Mouse (Mus musculus) left cerebral cortex, postnatal 4 days (tissue): Measurements from ENCODE around the gene Grk5. TPM values are rescaled to one million over a fixed set of nuclear protein-coding genes. Genes with fewer than 3 reads are reported as not detected.
"Not testable (repeated sequence)": the region's sequence is repeated elsewhere in the genome, so short reads cannot be mapped to it uniquely, and the experiment has no call there.

Source experiments
- DNase-seq: peaks from one replicate; pipeline ENCODE4 v3.0.0-alpha.2; 2022
- intact Hi-C: fragments of 180-260 bp; cut with DNase I; formaldehyde crosslinking; loops from one replicate; pipeline ENCODE4 v1.15.1; 2025
- total RNA-seq, 2 experiments: library from RNA; stranded (reverse); gene quantifications; 2 replicates each; pipeline ENCODE4 v1.2.3; 2021

Grk5 gene
- total RNA-seq, 2 experiments from 2014 or later: 21.5 to 22.2 TPM

GRCm38 (mm10) chr19:60905477-60905876, 15.9 kb downstream of the Grk5 start:
- intact Hi-C loops: no loop called here
- DNase-seq: no peak

DNA sequence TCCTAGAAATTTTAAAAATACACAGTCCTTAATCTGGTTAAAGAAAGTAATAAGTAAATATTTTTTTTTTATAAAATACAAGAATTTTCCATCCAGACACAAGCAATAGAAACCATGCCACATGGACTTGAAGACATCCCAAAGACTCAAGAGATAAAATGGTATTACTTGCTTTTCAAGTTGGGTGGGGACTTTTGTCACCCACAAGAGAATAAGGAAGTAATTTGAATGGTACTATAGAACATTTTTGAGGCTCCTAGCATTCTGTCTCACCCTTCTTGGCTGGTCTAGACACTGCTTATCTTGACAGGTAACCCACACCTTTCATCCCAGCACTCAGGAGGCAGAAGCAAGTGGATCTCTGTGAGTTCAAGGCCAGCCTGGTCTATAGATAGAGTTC, 20.8 kb downstream of the Grk5 start:
- DNase-seq: no peak
- intact Hi-C loops: no loop called here

- intact Hi-C loops: no loop called here
- no peak for DNase-seq
These were observed 22.1 kb downstream of the Grk5 start for GRCm38 (mm10) chr19:60911653-60912052.

DNA sequence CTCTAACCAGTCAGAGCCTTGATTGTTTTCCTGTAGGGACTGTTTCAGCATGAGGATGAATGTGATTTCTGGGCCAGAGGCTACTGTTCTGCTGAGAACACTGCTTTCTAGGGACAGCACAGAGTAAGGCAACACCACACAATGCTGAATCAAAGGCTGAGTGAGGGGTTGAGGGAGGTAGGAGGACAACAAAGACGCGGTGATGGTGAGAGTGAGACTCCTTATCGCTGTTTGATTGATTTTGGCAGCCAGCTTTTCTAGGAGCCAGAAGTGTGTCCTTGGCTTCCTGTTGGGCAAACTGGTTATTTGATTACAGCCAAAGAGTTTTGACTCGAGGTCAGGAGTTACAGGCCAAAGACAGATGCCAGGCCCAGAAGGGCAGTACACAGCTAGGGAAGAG, 25.7 kb downstream of the Grk5 start:
- intact Hi-C loops: no loop called here
- DNase-seq: no peak

GRCm38 (mm10) chr19:60915862-60916261, 26.3 kb downstream of the Grk5 start:
- intact Hi-C loops: no loop called here
- DNase-seq: no peak

GRCm38 (mm10) chr19:60916869-60917570, 27.5 kb downstream of the Grk5 start:
- intact Hi-C loops: no loop called here
- DNase-seq: no peak

- DNase-seq: not testable (repeated sequence)
These were observed 35.0 kb downstream of the Grk5 start for GRCm38 (mm10) chr19:60924534-60924933.

DNA sequence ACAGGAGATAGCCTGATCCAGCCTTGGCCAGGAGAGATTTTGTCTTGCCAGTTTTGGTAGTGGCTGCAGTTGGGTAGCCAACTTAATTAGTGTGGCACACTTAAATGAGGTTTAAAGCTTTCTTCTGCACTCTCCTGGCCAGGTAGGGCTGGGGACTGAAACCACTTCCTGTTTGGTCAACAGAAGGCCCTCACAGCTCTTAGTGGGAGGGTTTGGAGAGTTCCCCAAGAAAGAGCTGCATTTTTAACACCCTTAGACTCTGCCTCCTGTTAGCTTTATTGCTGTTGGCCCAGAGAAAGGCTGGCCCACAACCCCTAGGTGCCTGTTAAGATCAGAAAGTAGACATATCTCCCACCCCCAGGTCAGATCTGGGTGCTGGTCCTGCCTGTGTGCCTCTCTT, 45.5 kb downstream of the Grk5 start:
- no peak for DNase-seq
- intact Hi-C loops: no loop called here

More at GRCm38 (mm10) chr19:60924534-60924933, 35.0 kb downstream of the Grk5 start:
- intact Hi-C loops: not testable (repeated sequence)

- intact Hi-C loops: no loop called here
- DNase-seq: no peak
These were observed 50.4 kb downstream of the Grk5 start for GRCm38 (mm10) chr19:60939954-60940379.

DNA sequence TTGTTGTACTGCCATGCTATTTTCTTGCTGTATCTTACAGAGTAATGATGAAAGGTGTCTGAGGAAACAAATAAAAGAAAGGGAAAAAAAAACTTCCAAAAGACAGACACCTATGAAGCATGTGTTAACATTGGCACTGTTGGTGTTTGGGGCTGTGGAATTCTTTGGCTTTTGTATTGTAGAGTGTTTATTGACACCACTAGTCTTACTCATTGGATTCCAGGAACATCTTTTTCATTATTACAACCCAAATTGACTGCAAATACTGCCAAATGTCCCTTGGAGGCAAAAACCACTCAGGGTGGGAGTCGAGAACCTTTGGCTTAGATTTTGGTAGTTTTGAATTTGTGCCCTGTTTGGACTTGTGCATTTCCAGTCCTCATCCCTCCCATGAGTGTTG, 51.3 kb downstream of the Grk5 start:
- DNase-seq: no peak
- intact Hi-C loops: no loop called here

DNA sequence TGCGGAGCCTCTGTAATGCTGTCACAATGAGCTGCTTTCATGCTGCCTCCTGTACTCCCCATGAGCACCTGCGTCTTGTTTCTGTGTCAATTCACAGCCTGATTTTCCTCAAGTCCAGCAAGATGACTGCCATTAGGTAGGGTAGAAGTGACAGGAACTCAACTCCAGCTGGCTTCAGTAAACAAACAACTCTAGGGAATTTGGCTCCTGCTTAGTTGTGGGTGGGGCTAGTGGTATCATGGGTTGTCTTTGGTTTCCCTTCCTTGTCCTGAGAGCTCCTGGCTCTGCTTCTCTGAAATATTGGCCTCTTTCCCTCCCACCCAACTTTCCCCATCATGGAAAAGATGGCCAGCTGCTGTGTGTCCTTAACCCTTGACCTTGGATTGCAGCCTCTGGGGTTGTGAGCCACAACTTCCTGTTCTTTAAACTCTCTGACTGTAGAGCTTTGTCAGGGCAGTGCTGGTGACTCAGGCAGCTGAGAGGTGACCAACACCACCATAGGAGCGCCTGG, 56.3 kb downstream of the Grk5 start:
- DNase-seq: peak; percentile 12
- intact Hi-C loops: no loop called here

DNA sequence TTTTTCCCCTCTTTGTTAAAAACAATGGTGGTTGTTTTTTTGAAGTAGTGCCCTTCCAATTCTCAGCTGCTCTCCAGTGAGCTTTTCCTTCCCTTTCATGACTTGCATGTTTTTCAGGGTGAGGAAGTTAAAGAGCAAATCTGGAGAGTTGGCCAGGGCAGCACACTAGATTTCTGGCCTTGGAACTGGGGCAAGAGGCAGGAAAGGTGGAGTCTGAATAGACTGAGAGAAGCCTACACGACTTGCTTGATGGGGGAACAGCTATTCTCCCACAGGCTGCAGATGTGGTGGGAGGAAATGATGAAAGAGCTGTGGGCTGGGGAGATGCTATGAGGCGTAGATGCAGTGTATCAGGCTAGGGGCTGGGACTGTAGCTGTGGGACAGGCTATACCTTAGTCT, 57.1 kb downstream of the Grk5 start:
- DNase-seq: no peak
- intact Hi-C loops: no loop called here

- DNase-seq: no peak
- intact Hi-C loops: no loop called here
These were observed 59.4 kb downstream of the Grk5 start for GRCm38 (mm10) chr19:60948996-60949395.

DNA sequence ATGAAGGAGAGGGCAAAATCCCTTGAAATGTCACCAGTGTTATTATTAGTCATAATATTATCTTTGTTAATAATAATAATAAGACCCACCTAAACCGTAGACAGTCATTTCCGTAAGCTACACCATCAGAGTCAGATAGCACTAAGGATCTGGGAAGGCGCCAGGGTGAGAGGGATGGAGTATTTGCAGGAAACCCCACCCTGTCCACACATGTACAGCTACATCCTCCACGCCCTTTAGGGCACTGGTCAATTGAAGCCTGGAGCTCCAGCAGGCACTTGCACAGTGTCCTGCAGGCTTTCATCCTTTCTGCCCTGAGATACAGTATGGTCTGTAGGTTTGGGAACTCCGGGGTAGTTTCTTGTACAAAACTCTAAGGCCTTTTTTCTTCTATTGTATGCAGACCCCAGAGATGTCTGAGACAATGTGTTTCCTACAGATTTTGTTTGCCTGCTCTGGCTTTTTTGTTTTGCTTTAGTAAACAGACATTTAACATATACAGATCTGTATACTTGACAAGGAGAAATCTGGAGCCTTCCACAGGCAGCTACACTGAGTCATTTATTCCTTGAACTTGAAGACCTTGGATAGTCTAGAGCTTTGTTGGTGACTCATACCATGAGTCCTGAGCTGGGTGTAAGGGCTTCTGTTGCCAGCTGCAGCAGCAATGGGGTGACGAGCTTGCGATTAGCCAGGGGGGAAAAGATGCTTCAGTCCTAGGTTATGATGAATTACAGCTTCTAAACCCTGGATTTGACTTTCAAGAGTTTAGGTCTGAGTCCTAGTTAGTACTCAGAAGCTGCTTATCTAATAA, 60.7 kb downstream of the Grk5 start:
- intact Hi-C loops: no loop called here
- DNase-seq: no peak

GRCm38 (mm10) chr19:60955131-60955530, 65.6 kb downstream of the Grk5 start:
- intact Hi-C loops: no loop called here
- DNase-seq: no peak

GRCm38 (mm10) chr19:60955712-60956111, 66.2 kb downstream of the Grk5 start:
- intact Hi-C loops: no loop called here
- no peak for DNase-seq

GRCm38 (mm10) chr19:60956198-60956750, 66.7 kb downstream of the Grk5 start:
- no peak for DNase-seq
- intact Hi-C loops: no loop called here

DNA sequence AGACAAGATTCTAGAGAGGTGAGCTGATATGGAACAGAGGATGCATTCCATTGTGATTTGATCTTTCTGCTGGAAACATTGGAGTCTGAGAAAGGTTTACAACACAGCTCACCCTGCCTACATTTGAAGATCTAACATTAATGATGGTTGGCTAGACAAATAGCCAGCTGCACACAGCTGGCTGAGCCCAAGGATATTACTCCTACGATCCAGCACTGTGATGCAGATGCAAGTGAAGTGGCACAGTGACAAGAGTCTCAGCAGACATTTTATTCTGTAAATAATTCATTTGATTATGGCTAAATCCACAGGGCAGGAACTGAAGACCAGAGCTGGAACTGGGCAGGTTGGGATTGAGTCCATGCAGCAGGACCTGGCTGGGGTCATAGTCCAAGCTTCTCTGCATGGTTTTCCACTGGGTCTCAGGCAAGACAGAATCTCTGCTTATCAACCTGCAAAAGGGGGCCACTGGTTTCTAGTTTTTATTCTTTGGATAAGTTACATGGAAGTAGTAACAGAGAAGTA, 70.2 kb downstream of the Grk5 start:
- intact Hi-C loops: no loop called here
- DNase-seq: no peak

DNA sequence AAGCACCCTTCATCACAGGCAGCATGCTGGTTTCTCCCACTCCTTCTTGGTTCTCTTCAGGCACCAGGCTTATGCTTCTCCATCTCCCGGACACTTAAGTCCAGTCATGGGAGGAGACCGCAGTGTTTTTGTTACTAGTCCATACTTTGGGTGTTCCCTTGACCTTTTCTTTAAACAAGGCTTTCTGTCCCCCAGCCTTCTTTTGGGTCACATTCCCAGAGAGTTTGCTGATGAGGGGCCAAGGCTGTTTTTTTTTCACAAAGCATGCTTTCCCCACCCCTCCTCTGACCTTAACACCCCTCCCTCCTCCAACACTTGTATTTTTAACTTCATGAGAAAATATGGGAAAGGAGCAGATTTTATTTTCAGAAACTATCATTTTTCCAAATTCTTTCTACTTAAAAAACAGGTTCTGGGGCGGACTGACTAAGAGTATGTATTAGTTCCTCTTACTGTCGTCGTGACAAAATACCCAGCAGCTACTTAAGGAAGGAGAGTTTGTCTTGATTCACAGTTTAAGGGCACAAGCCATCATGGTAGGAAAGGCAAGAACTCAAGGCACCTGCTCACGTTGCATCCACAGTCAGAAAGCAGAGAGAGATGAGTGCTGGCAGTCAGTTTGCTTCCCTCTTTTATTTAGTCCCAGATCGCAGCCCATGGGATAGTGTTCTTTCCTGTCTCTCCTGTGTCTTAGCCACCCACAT, 73.0 kb downstream of the Grk5 start:
- intact Hi-C loops: no loop called here
- no peak for DNase-seq

DNA sequence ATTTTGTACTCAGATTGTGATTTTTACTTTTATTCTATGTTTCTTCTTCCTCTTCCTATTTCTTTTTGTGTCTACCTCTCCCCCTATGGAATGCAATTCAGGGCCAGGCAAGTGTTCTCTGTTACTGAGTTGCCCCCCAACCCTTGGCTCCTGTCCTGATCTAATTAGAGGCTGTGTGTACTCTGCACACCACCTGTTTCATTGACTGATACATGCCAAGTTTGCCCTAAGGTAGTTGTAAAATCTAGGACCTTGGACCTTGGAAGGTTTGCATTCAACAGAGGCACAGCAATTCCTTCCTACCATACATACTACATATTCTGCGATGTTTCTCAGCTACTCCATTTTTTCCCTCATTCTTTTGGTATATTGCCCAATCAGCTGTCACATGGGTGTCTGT, 78.4 kb downstream of the Grk5 start:
- intact Hi-C loops: no loop called here
- no peak for DNase-seq

DNA sequence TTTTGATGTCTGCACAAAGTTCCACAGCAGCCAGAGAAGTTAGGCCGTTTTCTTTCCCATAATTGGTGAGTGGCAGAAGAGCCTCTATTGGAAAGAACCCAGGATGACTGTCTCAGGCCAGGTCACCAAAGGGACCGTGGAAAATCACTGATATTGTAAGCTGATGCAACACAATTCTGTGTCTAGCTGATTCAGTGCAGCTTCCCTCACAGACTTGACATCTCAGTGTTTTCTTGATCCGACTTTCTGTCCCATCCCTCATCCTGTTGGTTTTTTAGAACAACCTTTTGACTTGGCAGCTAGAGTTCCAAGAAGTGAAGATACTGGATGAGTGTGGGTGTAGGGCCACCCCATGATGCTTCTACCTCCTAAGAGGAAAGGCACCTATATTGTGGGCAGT, 80.9 kb downstream of the Grk5 start:
- intact Hi-C loops: no loop called here
- no peak for DNase-seq
